Mouse (Mus musculus): ENCODE measurements around the gene Exoc6b.

Gene Exoc6b

DNA sequence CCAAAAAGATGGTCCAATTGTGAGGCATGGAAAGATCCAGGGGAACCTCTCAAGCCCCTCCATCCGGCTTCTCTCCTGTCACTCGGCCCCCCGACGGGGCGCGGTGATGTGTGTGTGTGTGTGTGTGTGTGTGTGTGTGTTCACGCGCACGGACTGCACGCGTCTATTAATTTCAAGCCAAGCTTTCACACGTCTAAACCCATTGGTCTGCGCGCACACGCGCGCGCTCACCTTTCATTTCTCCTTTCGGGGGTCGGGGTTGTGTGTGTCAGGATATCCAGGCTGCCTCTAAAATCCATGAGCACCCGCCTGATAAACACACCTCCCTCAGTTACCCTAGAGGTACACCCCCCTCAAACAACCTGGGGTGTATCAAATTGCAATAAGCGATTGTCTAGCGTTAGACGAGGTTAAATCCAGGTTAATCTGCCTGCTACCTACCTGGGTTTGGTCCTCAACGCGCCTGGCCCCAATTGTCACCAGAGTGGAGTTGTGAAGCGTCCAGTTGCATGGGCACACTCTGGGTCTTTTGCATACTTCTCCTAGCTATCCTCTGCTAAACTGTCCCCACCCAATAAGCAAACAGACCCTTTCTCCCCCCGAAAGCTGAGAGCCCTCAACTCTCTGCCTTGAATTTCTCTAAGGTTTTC, 482.6 kb downstream of the Exoc6b start:
- no peak for DNase-seq (ENCODE audit: low read depth, low spot score)

GRCm38 (mm10) chr6:84585686-84586300, 483.5 kb downstream of the Exoc6b start:
- DNase-seq (ENCODE audit: low read depth, low spot score) = no peak

GRCm38 (mm10) chr6:84584783-84585685, 484.3 kb downstream of the Exoc6b start:
- no peak for DNase-seq (ENCODE audit: low read depth, low spot score)

DNA sequence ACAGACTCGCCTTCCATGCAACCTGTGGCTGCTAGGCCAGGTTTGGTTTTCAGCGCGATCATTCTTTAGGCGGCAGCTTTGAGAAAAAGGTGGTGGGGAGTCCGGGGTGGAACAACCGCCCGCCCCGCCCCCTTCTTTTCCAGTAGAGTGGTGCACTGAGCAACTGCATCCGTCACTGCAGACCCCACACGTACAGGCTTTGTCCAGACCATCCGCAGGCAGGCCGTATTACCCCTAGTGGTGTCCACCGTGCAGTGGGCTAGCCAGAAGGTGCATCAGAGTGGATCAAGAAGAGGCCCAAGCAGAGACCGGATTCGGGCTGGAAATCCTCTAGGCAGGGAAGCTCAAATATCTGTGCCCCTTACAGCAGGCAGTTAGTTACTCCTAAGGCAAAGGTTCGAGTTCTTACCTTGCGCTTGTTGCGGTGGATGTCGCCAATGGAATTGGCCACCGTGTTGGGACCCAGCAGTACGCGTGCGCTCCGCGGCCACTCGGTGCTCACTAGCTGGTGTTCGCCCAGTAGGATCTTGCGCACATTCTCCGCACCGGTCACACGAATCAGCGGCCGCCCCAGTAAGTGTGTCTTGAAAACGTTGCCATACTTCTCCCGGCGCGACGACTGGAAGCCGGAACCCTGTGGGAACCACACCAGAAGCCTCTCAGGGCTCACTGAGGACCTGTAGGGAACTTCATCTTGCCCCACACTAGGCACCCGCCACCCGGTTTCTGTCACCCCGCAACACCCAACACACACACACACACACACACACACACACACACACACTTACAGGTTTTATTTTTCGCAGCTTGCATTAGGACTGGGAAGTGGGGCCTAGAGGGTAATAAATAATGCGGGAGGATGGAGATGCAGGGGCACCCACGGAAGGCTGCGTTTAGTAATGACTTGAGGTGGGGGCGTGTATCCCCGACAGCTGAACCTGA, 485.2 kb downstream of the Exoc6b start:
- DNase-seq (ENCODE audit: low read depth, low spot score) = no peak

- no peak for DNase-seq (ENCODE audit: low read depth, low spot score)
Observed at GRCm38 (mm10) chr6:84583371-84583770, 485.9 kb downstream of the Exoc6b start.

GRCm38 (mm10) chr6:84582826-84583225, 486.5 kb downstream of the Exoc6b start:
- DNase-seq (ENCODE audit: low read depth, low spot score) = no peak

DNA sequence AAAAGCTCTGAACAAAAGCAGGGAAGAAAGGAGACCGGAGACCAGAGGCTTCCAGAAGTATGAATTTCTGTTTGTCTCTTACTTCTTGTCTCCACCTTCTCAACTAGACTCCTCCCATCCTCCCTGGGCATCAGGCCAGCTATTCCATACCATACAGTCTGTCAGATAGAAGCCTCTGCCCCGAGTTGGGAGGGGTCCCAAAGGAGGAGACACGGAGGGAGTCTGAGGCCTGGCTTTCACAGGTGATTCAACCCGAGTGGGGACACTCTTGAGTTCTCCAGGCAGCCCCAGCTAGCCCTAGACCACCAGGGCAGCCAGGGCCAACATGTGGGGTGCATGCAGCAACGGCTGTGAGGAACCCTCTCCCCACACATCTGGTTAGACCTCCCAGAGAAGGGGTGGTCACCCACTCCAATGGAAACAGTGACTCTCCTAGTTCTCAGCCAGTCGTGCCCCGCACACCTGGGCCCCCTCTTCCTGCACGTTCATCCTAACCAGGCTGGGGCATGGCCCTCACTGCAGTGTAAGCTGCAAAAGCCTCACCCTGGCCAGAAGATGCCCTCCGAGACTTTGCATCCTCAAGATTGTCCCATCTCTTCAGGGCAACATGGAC, 487.4 kb downstream of the Exoc6b start:
- no peak for DNase-seq (ENCODE audit: low read depth, low spot score)

- no peak for DNase-seq (ENCODE audit: low read depth, low spot score)
Observed at GRCm38 (mm10) chr6:84580979-84581832, 488.1 kb downstream of the Exoc6b start.

DNA sequence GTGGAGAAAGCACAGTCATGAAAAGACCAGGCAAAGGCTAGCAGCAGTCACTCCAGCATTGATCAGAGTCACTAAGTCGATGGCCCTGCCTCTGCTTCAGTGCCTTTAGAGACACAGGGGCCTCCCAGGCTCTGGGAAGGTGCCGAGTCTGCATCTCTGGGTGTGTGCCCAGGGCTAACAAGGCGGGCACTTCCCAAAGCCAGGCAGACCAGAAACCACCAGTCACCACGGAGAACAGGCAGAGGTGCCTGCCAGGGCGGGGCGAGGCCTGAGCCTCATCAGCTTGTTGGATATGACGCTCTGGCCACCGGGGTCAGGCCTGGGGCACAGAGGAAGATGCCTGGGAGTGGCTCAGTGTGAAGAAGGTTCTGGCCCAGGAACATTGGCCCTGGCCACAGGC, 489.8 kb downstream of the Exoc6b start:
- no peak for DNase-seq (ENCODE audit: low read depth, low spot score)

- no peak for DNase-seq (ENCODE audit: low read depth, low spot score)
Observed at GRCm38 (mm10) chr6:84578928-84579327, 490.4 kb downstream of the Exoc6b start.

- DNase-seq (ENCODE audit: low read depth, low spot score) = no peak
Observed at GRCm38 (mm10) chr6:84577898-84578297, 491.4 kb downstream of the Exoc6b start.

DNA sequence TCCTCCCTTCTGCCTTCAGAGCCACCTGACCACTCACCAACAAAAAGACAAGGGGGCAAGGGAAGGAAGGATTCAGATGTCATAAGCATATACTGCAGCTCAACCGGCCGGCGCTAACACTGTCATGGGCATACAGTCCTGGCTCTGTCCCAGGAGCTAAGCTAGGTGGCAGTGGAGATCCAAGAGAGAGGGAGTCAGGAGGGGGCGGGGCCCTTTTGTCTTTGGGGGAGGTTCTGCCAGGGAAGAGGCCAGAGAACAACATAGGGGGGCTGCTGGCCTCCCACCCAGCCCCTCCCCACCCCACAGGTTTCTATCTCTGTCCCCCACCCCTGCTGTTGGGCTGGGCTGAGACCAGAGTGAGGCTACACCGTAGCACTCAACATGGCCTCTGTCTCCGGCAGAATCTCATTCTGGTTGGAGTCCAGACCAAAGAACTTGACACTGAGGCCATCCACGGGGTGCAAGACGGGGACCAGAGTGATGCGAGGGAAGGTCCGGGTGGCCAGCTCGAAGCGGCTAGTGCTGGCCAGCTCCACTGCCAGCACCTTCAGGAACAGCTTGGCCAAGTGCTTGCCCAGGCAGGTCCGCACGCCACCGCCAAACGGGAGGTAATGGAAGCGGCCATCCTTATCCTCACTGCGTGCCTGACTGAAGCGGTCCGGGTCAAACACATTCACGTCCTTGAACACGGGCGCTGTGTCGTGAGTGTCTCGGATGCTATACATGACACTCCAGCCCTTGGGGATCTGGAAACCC, 495.2 kb downstream of the Exoc6b start:
- no peak for DNase-seq (ENCODE audit: low read depth, low spot score)

DNA sequence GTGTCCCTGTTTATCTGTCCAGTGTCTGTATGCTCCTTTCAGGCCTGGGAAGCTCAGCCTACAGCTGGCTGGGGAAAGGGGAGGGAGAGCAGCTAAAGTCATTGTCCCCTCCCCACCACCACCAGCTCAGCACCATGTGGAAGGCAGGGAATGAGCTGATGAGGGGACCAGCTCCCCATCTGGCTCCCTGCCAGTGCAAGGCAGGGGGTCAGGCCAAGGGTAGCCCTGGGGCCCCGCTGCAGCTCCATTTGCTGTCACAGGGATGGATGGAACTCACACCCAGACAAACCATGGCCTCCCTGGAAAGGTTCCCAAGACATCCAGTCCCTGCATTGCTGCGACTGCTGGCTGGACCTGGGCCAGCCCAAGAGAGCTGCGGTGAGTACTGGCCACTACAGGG, 499.3 kb downstream of the Exoc6b start:
- DNase-seq (ENCODE audit: low read depth, low spot score) = no peak

GRCm38 (mm10) chr6:84569590-84569989, 499.7 kb downstream of the Exoc6b start:
- DNase-seq (ENCODE audit: low read depth, low spot score) = no peak

DNA sequence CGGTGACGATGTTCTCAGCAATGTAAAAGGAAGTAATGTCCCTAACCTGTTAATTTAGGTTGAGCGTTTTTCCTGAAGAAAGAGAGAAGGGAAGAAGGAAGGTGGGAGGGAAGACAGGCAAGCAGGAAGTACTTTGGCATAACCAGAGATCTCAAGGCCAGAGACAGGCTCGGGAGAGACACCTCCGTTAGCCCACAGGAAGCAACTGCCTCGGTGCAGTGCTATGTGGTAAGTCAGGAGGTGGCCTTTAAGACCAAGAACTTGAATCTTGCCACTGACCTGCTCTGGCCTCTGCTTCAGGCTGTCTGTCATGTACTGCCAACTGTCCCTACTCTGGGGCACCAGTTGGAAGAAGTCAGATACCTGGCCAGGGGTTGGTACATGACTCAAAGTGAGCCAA, 500.4 kb downstream of the Exoc6b start:
- DNase-seq (ENCODE audit: low read depth, low spot score) = no peak
